Mouse (Mus musculus): ENCODE results near the gene Spata13. TPM values are rescaled to one million over a fixed set of nuclear protein-coding genes. Genes with fewer than 3 reads are reported as not detected.

Gene Spata13
- polyA plus RNA-seq, 1 experiment from 2014 or later, result 22.9 TPM

DNA sequence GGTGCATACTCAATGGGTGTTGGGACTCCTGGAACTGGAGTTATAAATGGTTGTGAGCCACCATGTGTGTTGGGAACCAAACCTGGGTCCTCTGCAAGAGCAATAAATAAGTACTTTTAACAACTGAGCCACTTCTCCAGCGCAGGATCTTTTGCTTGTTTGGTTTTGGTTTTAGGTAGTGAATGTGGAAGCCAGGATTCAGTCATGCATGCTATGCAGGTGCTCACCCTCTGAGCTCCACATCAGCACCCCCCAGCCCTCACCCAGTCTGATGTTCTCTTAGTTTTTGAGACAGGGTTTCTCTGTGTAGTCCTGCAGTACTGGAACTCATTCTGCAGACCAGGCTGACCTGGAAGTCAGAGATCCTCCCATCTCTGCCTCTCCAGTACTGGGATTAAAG is 8.3 kb downstream of the Spata13 start:
- Histone ChIP-seq H3K4me1 (peaks cover 35% of the 10 kb centered on the region), H3K9me3 (replicated peaks) (no peaks in the 10 kb centered on the region), H3K27me3 (replicated peaks) (no peaks in the 10 kb centered on the region), H3K4me2 (no peak overlapping the region), H3K36me3 (no peaks in the 10 kb centered on the region), H3K27ac (replicated peaks) (no peak overlapping the region), H3K9ac (replicated peaks) (no peak overlapping the region), H3K4me3 (replicated peaks) (no peak overlapping the region)
- WGBS, result 61% methylated on average over 1 of the region's 1 CpGs
- ATAC-seq (ENCODE audit: low FRiP score), result no peak

DNA sequence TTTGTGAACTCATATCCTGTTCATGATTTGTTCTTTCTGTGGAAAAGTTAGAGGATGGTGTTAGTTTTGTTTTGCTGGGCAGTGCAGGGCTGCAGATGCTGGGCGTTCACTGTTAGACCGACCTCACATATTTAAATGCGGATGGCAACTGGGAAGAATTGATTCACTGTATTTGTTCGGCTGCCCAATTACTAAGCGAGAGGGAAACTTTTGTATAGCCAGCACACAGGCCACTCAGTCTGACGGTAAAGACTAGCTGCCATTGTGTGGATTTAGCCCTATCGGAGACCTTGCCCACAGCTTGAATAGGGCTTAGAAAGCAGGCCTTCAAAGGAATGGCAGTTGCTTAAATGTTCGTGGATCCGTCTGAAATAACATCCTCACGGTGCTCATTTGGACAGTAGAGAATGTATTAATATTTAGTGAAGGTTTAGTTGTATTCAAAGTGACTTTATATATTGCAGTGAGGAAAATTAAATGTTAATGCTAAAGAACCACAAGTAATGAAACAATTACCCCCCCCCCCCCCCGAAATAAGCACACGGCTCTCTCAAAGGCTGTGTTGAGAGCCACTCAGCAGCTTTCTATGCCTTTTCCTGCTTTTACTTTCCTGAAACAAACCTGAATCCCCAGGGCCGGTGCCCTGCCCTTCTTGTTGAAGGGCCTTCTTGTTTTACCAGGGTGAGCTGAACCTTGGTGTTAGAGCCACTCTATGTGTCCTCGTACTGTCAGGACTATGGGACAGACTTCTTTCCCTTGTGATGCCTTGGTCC is 9.5 kb downstream of the Spata13 start:
- H3K4me2 ChIP-seq, result 0 out of 2 replicates have a peak overlapping the region, but pooled peaks have one; percentile 9
- WGBS, result 32% methylated on average over 14 of the region's 14 CpGs

GRCm38 (mm10) chr14:60646373-60646772 is 12.6 kb downstream of the Spata13 start:
- ATAC-seq (ENCODE audit: low FRiP score), result no peak
- H3K4me1 ChIP-seq, result peaks cover 18% of the 10 kb centered on the region; the same call in 1 of the 2 replicates
- no peak overlapping the region for H3K4me3 ChIP-seq (replicated peaks)
- 58% methylated on average over 5 of the region's 5 CpGs for WGBS
- H3K9ac ChIP-seq (replicated peaks), result no peak overlapping the region
- H3K27ac ChIP-seq (replicated peaks), result no peak overlapping the region
- no peak overlapping the region for H3K4me2 ChIP-seq
- H3K9me3 ChIP-seq (replicated peaks), result no peaks in the 10 kb centered on the region
- no peaks in the 10 kb centered on the region for H3K27me3 ChIP-seq (replicated peaks)
- H3K36me3 ChIP-seq, result no peaks in the 10 kb centered on the region

More for the DNA sequence above, 9.5 kb downstream of the Spata13 start:
- Histone ChIP-seq H3K9me3 (replicated peaks) (no peaks in the 10 kb centered on the region), H3K36me3 (no peaks in the 10 kb centered on the region), H3K27ac (replicated peaks) (peak overlapping the region; percentile 63), H3K4me3 (replicated peaks) (no peak overlapping the region), H3K9ac (replicated peaks) (no peak overlapping the region), H3K27me3 (replicated peaks) (no peaks in the 10 kb centered on the region), H3K4me1 (peaks cover 23% of the 10 kb centered on the region)
- ATAC-seq (ENCODE audit: low FRiP score), result no peak

- H3K4me1 ChIP-seq, result peaks cover 26% of the 10 kb centered on the region; the same call in 1 of the 2 replicates
- H3K27ac ChIP-seq (replicated peaks), result no peak overlapping the region
- no peaks in the 10 kb centered on the region for H3K27me3 ChIP-seq (replicated peaks)
- WGBS, result 74% methylated on average over 7 of the region's 7 CpGs
- no peak overlapping the region for H3K4me3 ChIP-seq (replicated peaks)
- no peaks in the 10 kb centered on the region for H3K9me3 ChIP-seq (replicated peaks)
- H3K9ac ChIP-seq (replicated peaks), result no peak overlapping the region
- no peak overlapping the region for H3K4me2 ChIP-seq
- H3K36me3 ChIP-seq, result no peaks in the 10 kb centered on the region
- no peak for ATAC-seq (ENCODE audit: low FRiP score)
Observed at GRCm38 (mm10) chr14:60647885-60648284, 14.1 kb downstream of the Spata13 start.

DNA sequence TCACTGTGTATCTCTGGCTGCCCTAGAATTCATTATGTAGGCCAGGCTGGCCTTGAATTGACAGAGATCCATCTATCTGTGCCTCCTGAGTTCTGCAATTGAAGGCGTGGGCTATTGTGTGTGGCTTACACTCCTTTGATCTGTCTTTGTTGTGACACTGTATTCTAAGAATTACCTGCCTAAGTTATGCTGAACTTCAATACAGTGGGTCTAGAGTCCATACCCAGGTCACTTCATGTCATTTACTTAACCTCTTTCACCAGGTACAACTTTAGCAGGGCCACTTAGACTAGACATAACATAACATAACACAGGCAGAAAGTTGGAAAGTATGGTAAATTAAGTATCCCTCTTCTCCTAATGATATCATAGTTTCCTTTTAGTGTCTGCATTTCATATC is 15.2 kb downstream of the Spata13 start:
- no peak overlapping the region for H3K27ac ChIP-seq (replicated peaks)
- H3K4me2 ChIP-seq, result no peak overlapping the region
- H3K9ac ChIP-seq (replicated peaks), result no peak overlapping the region
- H3K4me3 ChIP-seq (replicated peaks), result no peak overlapping the region
- no peaks in the 10 kb centered on the region for H3K9me3 ChIP-seq (replicated peaks)
- 92% methylated on average over 1 of the region's 1 CpGs for WGBS
- H3K4me1 ChIP-seq, result peaks cover 23% of the 10 kb centered on the region
- H3K36me3 ChIP-seq, result no peaks in the 10 kb centered on the region
- ATAC-seq (ENCODE audit: low FRiP score), result no peak
- no peaks in the 10 kb centered on the region for H3K27me3 ChIP-seq (replicated peaks)

GRCm38 (mm10) chr14:60653184-60653583 is 19.4 kb downstream of the Spata13 start:
- 72% methylated on average over 4 of the region's 4 CpGs for WGBS
- H3K27ac ChIP-seq (replicated peaks), result peak overlapping the region; percentile 58; the same call in 1 of the 2 replicates
- ATAC-seq (ENCODE audit: low FRiP score), result no peak

GRCm38 (mm10) chr14:60653977-60654376 is 20.2 kb downstream of the Spata13 start:
- Histone ChIP-seq H3K4me3 (replicated peaks) (no peak overlapping the region), H3K4me2 (no peak overlapping the region), H3K36me3 (no peaks in the 10 kb centered on the region), H3K9me3 (replicated peaks) (no peaks in the 10 kb centered on the region), H3K4me1 (peaks cover 43% of the 10 kb centered on the region), H3K9ac (replicated peaks) (no peak overlapping the region), H3K27me3 (replicated peaks) (no peaks in the 10 kb centered on the region), H3K27ac (replicated peaks) (no peak overlapping the region)
- 84% methylated on average over 5 of the region's 5 CpGs for WGBS
- ATAC-seq (ENCODE audit: low FRiP score), result no peak

More at GRCm38 (mm10) chr14:60653184-60653583, 19.4 kb downstream of the Spata13 start:
- Histone ChIP-seq H3K36me3 (no peaks in the 10 kb centered on the region), H3K4me1 (peaks cover 43% of the 10 kb centered on the region), H3K9ac (replicated peaks) (no peak overlapping the region), H3K27me3 (replicated peaks) (no peaks in the 10 kb centered on the region), H3K4me2 (no peak overlapping the region), H3K4me3 (replicated peaks) (no peak overlapping the region), H3K9me3 (replicated peaks) (no peaks in the 10 kb centered on the region)

GRCm38 (mm10) chr14:60654708-60655107 is 20.9 kb downstream of the Spata13 start:
- ATAC-seq (ENCODE audit: low FRiP score), result no peak
- no peaks in the 10 kb centered on the region for H3K27me3 ChIP-seq (replicated peaks)
- H3K9me3 ChIP-seq (replicated peaks), result no peaks in the 10 kb centered on the region
- H3K4me1 ChIP-seq, result peaks cover 43% of the 10 kb centered on the region
- H3K9ac ChIP-seq (replicated peaks), result no peak overlapping the region
- no peak overlapping the region for H3K4me2 ChIP-seq
- H3K27ac ChIP-seq (replicated peaks), result no peak overlapping the region
- no peaks in the 10 kb centered on the region for H3K36me3 ChIP-seq
- WGBS, result 65% methylated on average over 11 of the region's 11 CpGs
- no peak overlapping the region for H3K4me3 ChIP-seq (replicated peaks)

GRCm38 (mm10) chr14:60655941-60656700 is 22.3 kb downstream of the Spata13 start:
- no peak for ATAC-seq (ENCODE audit: low FRiP score)
- 65% methylated on average over 15 of the region's 15 CpGs for WGBS

DNA sequence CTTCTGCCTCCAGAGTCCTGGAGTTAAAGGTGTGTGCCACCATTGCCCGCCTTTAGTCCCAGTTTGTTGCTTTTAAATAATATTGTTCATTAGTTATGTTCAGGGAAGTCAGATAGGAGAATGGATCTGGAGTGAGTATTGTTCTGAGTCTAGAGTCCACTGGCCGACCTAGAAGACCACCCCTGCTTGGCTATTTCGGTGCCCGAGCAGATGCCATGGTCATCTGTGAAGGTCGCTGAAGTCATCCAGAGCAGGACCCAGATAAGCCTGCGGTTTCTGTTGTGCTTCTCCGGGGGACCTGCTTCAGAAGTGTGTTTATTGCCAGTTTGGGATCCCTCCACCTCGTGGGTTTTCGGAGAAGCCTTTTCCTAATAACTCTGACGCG is 22.9 kb downstream of the Spata13 start:
- Histone ChIP-seq H3K4me3 (replicated peaks) (no peak overlapping the region), H3K27me3 (replicated peaks) (no peaks in the 10 kb centered on the region), H3K27ac (replicated peaks) (peak overlapping the region; percentile 75)

More at GRCm38 (mm10) chr14:60655941-60656700, 22.3 kb downstream of the Spata13 start:
- no peak overlapping the region for H3K4me3 ChIP-seq (replicated peaks)
- peaks cover 43% of the 10 kb centered on the region for H3K4me1 ChIP-seq
- no peaks in the 10 kb centered on the region for H3K36me3 ChIP-seq
- no peaks in the 10 kb centered on the region for H3K9me3 ChIP-seq (replicated peaks)
- no peaks in the 10 kb centered on the region for H3K27me3 ChIP-seq (replicated peaks)
- H3K4me2 ChIP-seq, result no peak overlapping the region
- peak overlapping the region; percentile 75 for H3K27ac ChIP-seq (replicated peaks)
- H3K9ac ChIP-seq (replicated peaks), result no peak overlapping the region

DNA sequence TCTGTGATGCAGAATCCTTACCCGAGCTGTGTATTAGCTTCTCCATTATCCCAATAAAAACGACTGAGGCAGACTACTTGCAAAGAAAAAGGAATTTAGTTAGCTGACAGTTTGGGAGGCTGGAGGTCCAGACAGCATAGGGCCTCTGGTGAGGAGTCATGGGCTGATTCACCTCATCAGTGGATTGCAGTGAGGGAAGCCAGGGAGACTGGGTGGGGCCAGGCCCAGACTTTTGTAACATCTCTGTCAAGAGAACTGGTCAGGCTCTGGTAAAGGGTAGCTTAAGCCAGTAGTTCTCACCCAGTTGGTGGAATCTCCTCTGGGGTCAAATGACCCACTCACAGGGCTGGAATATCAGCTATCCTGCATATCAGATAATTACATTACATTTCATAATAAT is 24.1 kb downstream of the Spata13 start:
- no peaks in the 10 kb centered on the region for H3K36me3 ChIP-seq
- no peak for ATAC-seq (ENCODE audit: low FRiP score)
- no peak overlapping the region for H3K9ac ChIP-seq (replicated peaks)
- no peaks in the 10 kb centered on the region for H3K9me3 ChIP-seq (replicated peaks)
- H3K4me2 ChIP-seq, result no peak overlapping the region
- WGBS, result 74% methylated on average over 2 of the region's 2 CpGs
- H3K27ac ChIP-seq (replicated peaks), result peak overlapping the region; percentile 33
- no peak overlapping the region for H3K4me3 ChIP-seq (replicated peaks)
- H3K4me1 ChIP-seq, result peaks cover 32% of the 10 kb centered on the region
- no peaks in the 10 kb centered on the region for H3K27me3 ChIP-seq (replicated peaks)

More for the DNA sequence above, 22.9 kb downstream of the Spata13 start:
- Histone ChIP-seq H3K4me1 (peaks cover 41% of the 10 kb centered on the region), H3K4me2 (peak overlapping the region; percentile 13; the same call in 1 of the 2 replicates), H3K36me3 (no peaks in the 10 kb centered on the region), H3K9ac (replicated peaks) (no peak overlapping the region), H3K9me3 (replicated peaks) (no peaks in the 10 kb centered on the region)
- ATAC-seq (ENCODE audit: low FRiP score), result no peak
- 64% methylated on average over 11 of the region's 11 CpGs for WGBS

- H3K9me3 ChIP-seq (replicated peaks), result no peaks in the 10 kb centered on the region
- no peak overlapping the region for H3K4me3 ChIP-seq (replicated peaks)
- H3K9ac ChIP-seq (replicated peaks), result no peak overlapping the region
- ATAC-seq (ENCODE audit: low FRiP score), result no peak
- H3K36me3 ChIP-seq, result no peaks in the 10 kb centered on the region
- no peak overlapping the region for H3K4me2 ChIP-seq
- no peak overlapping the region for H3K27ac ChIP-seq (replicated peaks)
- H3K27me3 ChIP-seq (replicated peaks), result no peaks in the 10 kb centered on the region
- WGBS, result 78% methylated on average over 8 of the region's 8 CpGs
- peaks cover 27% of the 10 kb centered on the region for H3K4me1 ChIP-seq
Observed at GRCm38 (mm10) chr14:60659498-60659897, 25.7 kb downstream of the Spata13 start.
